Mouse (Mus musculus): ENCODE data around the gene Nfya. TPM values are rescaled to one million over a fixed set of nuclear protein-coding genes. Genes with fewer than 3 reads are reported as not detected.

Gene Nfya
- total and polyA plus RNA-seq, 3 experiments = 14.7 to 33.1 (median 21.2) TPM

GRCm38 (mm10) chr17:48453489-48453888 lies 43.8 kb upstream of the Nfya start:
- Histone ChIP-seq H3K4me1 (ENCODE audit: control insufficient read depth, insufficient read depth, low read length) (no peaks in the 10 kb centered on the region), H3K36me3 (ENCODE audit: control insufficient read depth, insufficient read depth, low read length) (no peaks in the 10 kb centered on the region), H3K79me2 (replicated peaks; ENCODE audit: control insufficient read depth, insufficient read depth, low read length) (no peaks in the 10 kb centered on the region), H3K4me3 (no peak overlapping the region), H3K9ac (ENCODE audit: low read depth, low read length) (no peak overlapping the region), H3K27me3 (ENCODE audit: control insufficient read depth, insufficient read depth, low read length) (no peaks in the 10 kb centered on the region), H3K27ac (no peak overlapping the region)
- TF ChIP-seq CTCF (IDR thresholded peaks at IDR 0.05) = peak; percentile 45
- TF ChIP-seq POLR2A (IDR thresholded peaks at IDR 0.05; ENCODE audit: insufficient read depth, low read depth, low read length) = no peak
- no peak for TF ChIP-seq EP300 (IDR thresholded peaks at IDR 0.05; ENCODE audit: insufficient read depth, low read depth, low read length)
- WGBS = 87% methylated on average over 7 of the region's 7 CpGs
- intact Hi-C loops (cut with DNase I) = loop anchor here (5.0 kb wide), 1 partner anchor 36 kb away; no protein-coding TSS in a partner anchor
- no peak for DNase-seq

- intact Hi-C loops (cut with DNase I) = loop anchor here (5.0 kb wide), 1 partner anchor 35 kb away; no protein-coding TSS in a partner anchor
- Histone ChIP-seq H3K27ac (no peak overlapping the region), H3K79me2 (replicated peaks; ENCODE audit: control insufficient read depth, insufficient read depth, low read length) (no peaks in the 10 kb centered on the region), H3K9ac (ENCODE audit: low read depth, low read length) (no peak overlapping the region), H3K4me1 (ENCODE audit: control insufficient read depth, insufficient read depth, low read length) (no peaks in the 10 kb centered on the region), H3K36me3 (ENCODE audit: control insufficient read depth, insufficient read depth, low read length) (no peaks in the 10 kb centered on the region), H3K4me3 (no peak overlapping the region), H3K27me3 (ENCODE audit: control insufficient read depth, insufficient read depth, low read length) (no peaks in the 10 kb centered on the region)
- 52% methylated on average over 9 of the region's 9 CpGs for WGBS
- TF ChIP-seq CTCF (IDR thresholded peaks at IDR 0.05) (no peak), EP300 (IDR thresholded peaks at IDR 0.05; ENCODE audit: insufficient read depth, low read depth, low read length) (no peak), POLR2A (IDR thresholded peaks at IDR 0.05; ENCODE audit: insufficient read depth, low read depth, low read length) (no peak)
- DNase-seq = no peak
Measured at GRCm38 (mm10) chr17:48451753-48452444, 42.2 kb upstream of the Nfya start.

- DNase-seq = no peak
- Histone ChIP-seq H3K36me3 (ENCODE audit: control insufficient read depth, insufficient read depth, low read length) (no peaks in the 10 kb centered on the region), H3K79me2 (replicated peaks; ENCODE audit: control insufficient read depth, insufficient read depth, low read length) (no peaks in the 10 kb centered on the region), H3K27me3 (ENCODE audit: control insufficient read depth, insufficient read depth, low read length) (no peaks in the 10 kb centered on the region), H3K4me1 (ENCODE audit: control insufficient read depth, insufficient read depth, low read length) (no peaks in the 10 kb centered on the region), H3K9ac (ENCODE audit: low read depth, low read length) (no peak within 1 kb of the TSS), H3K27ac (no peak within 1 kb of the TSS), H3K4me3 (no peak within 1 kb of the TSS)
- intact Hi-C loops (cut with DNase I) = loop anchor here (5.0 kb wide), 1 partner anchor 34 kb away; no protein-coding TSS in a partner anchor
- WGBS = 67% methylated on average over 7 of the region's 7 CpGs
- TF ChIP-seq CTCF (IDR thresholded peaks at IDR 0.05) (no peak), POLR2A (IDR thresholded peaks at IDR 0.05; ENCODE audit: insufficient read depth, low read depth, low read length) (no peak), EP300 (IDR thresholded peaks at IDR 0.05; ENCODE audit: insufficient read depth, low read depth, low read length) (no peak)
Measured at GRCm38 (mm10) chr17:48451353-48451675, 41.6 kb upstream of the Nfya start, which contains the start of gene Tspo2. Tspo2 (minus strand) TSS chr17:48451522.

GRCm38 (mm10) chr17:48450666-48451352 lies 41.1 kb upstream of the Nfya start:
- intact Hi-C loops (cut with DNase I) = loop anchor here (5.0 kb wide), 1 partner anchor 34 kb away; no protein-coding TSS in a partner anchor
- 84% methylated on average over 13 of the region's 13 CpGs for WGBS
- TF ChIP-seq CTCF (IDR thresholded peaks at IDR 0.05) (no peak), POLR2A (IDR thresholded peaks at IDR 0.05; ENCODE audit: insufficient read depth, low read depth, low read length) (no peak), EP300 (IDR thresholded peaks at IDR 0.05; ENCODE audit: insufficient read depth, low read depth, low read length) (no peak)
- H3K27ac ChIP-seq = no peak overlapping the region
- no peak for DNase-seq
- H3K27me3 ChIP-seq (ENCODE audit: control insufficient read depth, insufficient read depth, low read length) = no peaks in the 10 kb centered on the region
- no peaks in the 10 kb centered on the region for H3K36me3 ChIP-seq (ENCODE audit: control insufficient read depth, insufficient read depth, low read length)
- no peak overlapping the region for H3K4me3 ChIP-seq
- H3K79me2 ChIP-seq (replicated peaks; ENCODE audit: control insufficient read depth, insufficient read depth, low read length) = no peaks in the 10 kb centered on the region
- no peak overlapping the region for H3K9ac ChIP-seq (ENCODE audit: low read depth, low read length)
- no peaks in the 10 kb centered on the region for H3K4me1 ChIP-seq (ENCODE audit: control insufficient read depth, insufficient read depth, low read length)

GRCm38 (mm10) chr17:48447675-48448074 lies 38.0 kb upstream of the Nfya start:
- no peaks in the 10 kb centered on the region for H3K4me1 ChIP-seq (ENCODE audit: control insufficient read depth, insufficient read depth, low read length)
- TF ChIP-seq POLR2A (IDR thresholded peaks at IDR 0.05; ENCODE audit: insufficient read depth, low read depth, low read length) (no peak), EP300 (IDR thresholded peaks at IDR 0.05; ENCODE audit: insufficient read depth, low read depth, low read length) (no peak), CTCF (IDR thresholded peaks at IDR 0.05) (no peak)
- DNase-seq = no peak
- no peaks in the 10 kb centered on the region for H3K79me2 ChIP-seq (replicated peaks; ENCODE audit: control insufficient read depth, insufficient read depth, low read length)
- H3K27ac ChIP-seq = no peak overlapping the region
- no peak overlapping the region for H3K4me3 ChIP-seq
- H3K9ac ChIP-seq (ENCODE audit: low read depth, low read length) = no peak overlapping the region
- intact Hi-C loops (cut with DNase I) = no loop called here
- H3K27me3 ChIP-seq (ENCODE audit: control insufficient read depth, insufficient read depth, low read length) = no peaks in the 10 kb centered on the region
- WGBS = 67% methylated on average over 8 of the region's 8 CpGs
- H3K36me3 ChIP-seq (ENCODE audit: control insufficient read depth, insufficient read depth, low read length) = no peaks in the 10 kb centered on the region
